Mouse (Mus musculus) liver, adult 2 months (tissue): ENCODE measurements around the gene Mettl6. TPM values are rescaled to one million over a fixed set of nuclear protein-coding genes. Genes with fewer than 3 reads are reported as not detected.

Experiments used
- DNase-seq: peaks from one replicate; pipeline ENCODE4 v3.0.0-alpha.2; 2011; ENCODE audit warnings: low read depth, low spot score; ENCODE audit errors: extremely low read depth
- H3K27ac ChIP-seq: fragments of 200-500 bp; replicated peaks from 2 replicates; pipeline ENCODE4 v1.5.1; 2012; ENCODE audit warnings: low read depth, mild to moderate bottlenecking, control low read depth, inconsistent platforms, low read length; ENCODE audit not compliant: insufficient read depth
- H3K27me3 ChIP-seq: fragments of 200-500 bp; 2 replicates; pipeline ENCODE4 v1.6.1; 2012; ENCODE audit warnings: mild to moderate bottlenecking, moderate library complexity, low read length, inconsistent platforms; ENCODE audit not compliant: control insufficient read depth, insufficient read depth
- H3K36me3 ChIP-seq: fragments of 200-500 bp; 2 replicates; pipeline ENCODE4 v1.6.1; 2012; ENCODE audit warnings: low read length, inconsistent platforms; ENCODE audit not compliant: control insufficient read depth, insufficient read depth
- H3K4me1 ChIP-seq: fragments of 200-500 bp; 2 replicates; pipeline ENCODE4 v1.6.1; 2011; ENCODE audit warnings: low read length; ENCODE audit not compliant: control insufficient read depth, insufficient read depth
- H3K4me3 ChIP-seq: fragments of 200-500 bp; 2 replicates; pipeline ENCODE4 v1.5.1; 2011; ENCODE audit warnings: low read depth, mild to moderate bottlenecking, control low read depth, low read length, moderate library complexity; ENCODE audit not compliant: insufficient read depth
- H3K79me2 ChIP-seq: fragments of 200-500 bp; 2 replicates; pipeline ENCODE4 v1.6.1; 2012; ENCODE audit warnings: inconsistent platforms, mild to moderate bottlenecking, low read length, moderate library complexity; ENCODE audit not compliant: control insufficient read depth, insufficient read depth
- H3K9ac ChIP-seq: fragments of 200-500 bp; 2 replicates; pipeline ENCODE4 v1.6.1; 2012; ENCODE audit warnings: low read depth, mild to moderate bottlenecking, control low read depth, inconsistent platforms, low read length
- CTCF ChIP-seq: fragments of 200-500 bp; IDR thresholded peaks from 2 replicates; pipeline ENCODE4 v1.5.1; 2011; ENCODE audit warnings: low read depth, low read length, control low read depth
- POLR2A ChIP-seq: fragments of 200-500 bp; IDR thresholded peaks from 2 replicates; pipeline ENCODE4 v1.6.1; 2011; ENCODE audit warnings: low read length, control low read depth; ENCODE audit not compliant: insufficient read depth; ENCODE audit errors: extremely low read depth
- WGBS: fragments of 180-500 bp; shearing (Covaris S2); methylation state at CpG from one replicate; pipeline ENCODE4 v1.1.7; 2018; 5-methylcytosine and 5-hydroxymethylcytosine counted together
- polyA plus RNA-seq: library from polyadenylated mRNA; depleted of rRNA; stranded (reverse); fragments of >200 nt; gene quantifications from 2 replicates; pipeline ENCODE4 v1.2.3, GENCODE M21; 2012; rRNA removed
- total RNA-seq: library from RNA; depleted of rRNA; stranded (reverse); fragments of >200 nt; gene quantifications from 2 replicates; pipeline ENCODE4 v1.2.3, GENCODE M21; 2014; rRNA removed

Mettl6 gene
- total RNA-seq (11.2 and 11.9 TPM in 2 replicates), polyA plus RNA-seq (2.6 and 5.4 TPM in 2 replicates)

DNA sequence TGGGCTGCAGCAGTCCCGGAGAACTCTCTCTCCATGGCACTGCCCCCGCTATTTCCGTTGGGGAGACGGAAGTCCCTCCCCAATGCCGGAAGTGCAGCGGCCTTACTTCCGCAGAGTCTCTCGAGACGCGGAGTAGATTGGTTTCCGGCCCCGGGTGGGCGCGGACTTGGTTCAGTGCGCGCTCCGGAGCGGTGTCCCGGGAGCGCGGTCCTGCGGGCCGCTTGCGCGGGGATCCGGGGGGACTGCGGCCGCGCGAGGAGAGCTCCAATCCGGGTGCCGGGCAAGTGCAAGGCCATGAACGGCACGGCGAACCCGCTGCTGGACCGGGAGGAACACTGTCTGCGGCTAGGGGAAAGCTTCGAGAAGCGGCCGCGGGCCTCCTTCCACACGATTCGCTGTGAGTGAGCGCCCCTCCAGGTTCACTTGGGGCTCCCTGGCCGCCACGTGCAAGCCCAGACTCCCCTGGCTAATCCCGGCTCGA, at the start of gene Mettl6:
Gene Mettl6, minus strand, starts transcription at position 66 of the 481 bp plus-strand sequence.
- no peaks in the 10 kb centered on the region for H3K27me3 ChIP-seq
- peak within 1 kb of the TSS; percentile 92 for H3K4me3 ChIP-seq
- peak within 1 kb of the TSS; percentile 84 for H3K27ac ChIP-seq
- H3K4me1 ChIP-seq = peaks cover 15% of the 10 kb centered on the region
- TF ChIP-seq POLR2A (peak; percentile 56), CTCF (no peak)
- DNase-seq = peak; percentile 86
- H3K79me2 ChIP-seq = peaks cover 18% of the 10 kb centered on the region
- peak within 1 kb of the TSS; percentile 91 for H3K9ac ChIP-seq
- H3K36me3 ChIP-seq = peaks cover 21% of the 10 kb centered on the region
- under 1% methylated on average over 49 of the region's 49 CpGs for WGBS

DNA sequence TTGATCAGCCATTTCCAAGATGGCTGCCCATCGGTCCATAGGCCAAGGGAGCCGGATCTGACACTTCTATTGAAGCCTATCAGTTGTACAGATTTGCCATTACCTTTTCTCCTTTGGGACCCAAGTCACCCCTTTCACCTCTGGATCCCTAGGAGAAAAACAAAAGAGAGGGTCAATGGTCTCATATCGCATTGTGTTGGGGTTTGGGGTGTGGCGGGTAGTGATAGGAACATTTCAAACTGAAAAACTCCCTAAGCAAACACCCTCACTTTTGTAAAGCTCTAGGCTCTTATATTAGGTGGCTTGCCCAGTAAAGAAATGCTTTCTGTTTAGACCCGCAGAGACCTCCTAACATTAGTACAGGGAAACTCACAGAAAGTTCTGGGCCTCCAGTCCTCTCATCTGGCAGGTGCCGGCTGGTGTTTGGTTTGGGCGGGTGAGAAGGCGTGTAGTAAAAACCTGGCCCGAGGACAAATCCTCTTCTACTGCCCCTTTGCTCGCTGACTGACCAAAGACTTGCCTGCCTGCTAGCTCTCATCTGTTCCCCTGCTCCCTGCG, 49.1 kb upstream of the Mettl6 start:
- Histone ChIP-seq H3K4me1 (no peaks in the 10 kb centered on the region), H3K36me3 (no peaks in the 10 kb centered on the region), H3K4me3 (no peak overlapping the region), H3K27ac (no peak overlapping the region), H3K27me3 (no peaks in the 10 kb centered on the region), H3K9ac (no peak overlapping the region), H3K79me2 (no peaks in the 10 kb centered on the region)
- no peak for DNase-seq
- TF ChIP-seq POLR2A = no peak
- TF ChIP-seq CTCF = no peak
- WGBS = 73% methylated on average over 11 of the region's 11 CpGs

DNA sequence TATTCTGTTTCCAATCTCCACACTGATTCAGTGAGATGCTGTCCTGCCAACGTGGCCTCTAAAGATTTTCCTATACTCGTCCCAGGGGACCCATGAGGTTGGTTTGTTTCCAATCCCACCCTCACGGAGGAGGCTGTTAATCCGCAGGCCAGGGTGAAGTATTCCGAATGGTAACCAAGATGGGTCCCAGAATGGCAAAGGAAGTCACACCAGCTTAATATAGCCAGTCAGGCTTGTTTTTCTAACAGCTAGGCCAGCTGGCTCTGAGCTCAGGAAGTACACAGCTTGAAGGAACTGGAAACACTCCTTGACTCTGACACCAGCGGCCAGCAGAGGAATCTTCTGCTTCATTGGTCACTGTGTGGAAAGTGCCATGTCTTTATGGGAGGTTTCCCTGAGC, 42.5 kb upstream of the Mettl6 start:
- no peak overlapping the region for H3K27ac ChIP-seq
- H3K9ac ChIP-seq = no peak overlapping the region
- H3K4me1 ChIP-seq = no peaks in the 10 kb centered on the region
- no peaks in the 10 kb centered on the region for H3K79me2 ChIP-seq
- TF ChIP-seq CTCF (no peak), POLR2A (no peak)
- WGBS = 81% methylated on average over 6 of the region's 6 CpGs
- no peak for DNase-seq
- H3K4me3 ChIP-seq = no peak overlapping the region
- H3K27me3 ChIP-seq = no peaks in the 10 kb centered on the region
- no peaks in the 10 kb centered on the region for H3K36me3 ChIP-seq

GRCm38 (mm10) chr14:31532656-31533055, 37.8 kb upstream of the Mettl6 start:
- Histone ChIP-seq H3K9ac (no peak overlapping the region), H3K27me3 (no peaks in the 10 kb centered on the region), H3K4me3 (no peak overlapping the region), H3K79me2 (no peaks in the 10 kb centered on the region), H3K27ac (no peak overlapping the region), H3K4me1 (peaks cover 6% of the 10 kb centered on the region), H3K36me3 (no peaks in the 10 kb centered on the region)
- no peak for DNase-seq
- no peak for TF ChIP-seq CTCF
- TF ChIP-seq POLR2A = no peak
- 79% methylated on average over 3 of the region's 3 CpGs for WGBS

DNA sequence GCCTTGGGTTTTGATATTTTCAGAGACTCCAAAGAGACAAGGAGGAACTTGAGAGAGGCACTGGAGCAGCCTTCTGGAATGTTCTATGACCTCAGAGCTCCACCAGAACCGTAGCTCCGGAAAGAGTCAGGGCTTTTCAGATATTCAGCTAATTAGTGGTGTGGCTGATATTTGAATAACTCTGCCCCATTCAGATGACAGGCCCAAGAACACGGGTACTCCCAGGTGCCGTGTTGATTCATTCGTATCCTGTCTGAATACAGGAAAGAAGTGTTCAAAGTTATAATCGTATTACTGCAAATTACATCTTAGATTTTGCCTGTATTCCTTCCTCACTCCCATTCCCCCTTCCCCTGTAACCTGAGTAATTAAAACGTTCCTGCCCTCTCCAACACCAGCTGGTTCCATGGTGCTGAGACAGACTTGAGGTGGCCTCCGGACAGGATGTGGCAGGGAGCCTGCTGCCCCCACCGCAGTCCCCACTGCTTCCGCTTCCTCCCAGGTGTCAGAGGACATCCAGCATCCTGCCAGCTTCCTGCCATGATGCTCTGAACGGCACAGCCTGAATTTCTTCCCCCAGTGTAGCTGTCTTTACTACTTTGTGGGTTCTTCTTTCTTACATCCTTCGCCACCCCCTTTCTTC, 36.8 kb upstream of the Mettl6 start:
- DNase-seq = no peak
- peak overlapping the region; percentile 87; the same call in 1 of the 2 replicates for H3K27ac ChIP-seq
- WGBS = 59% methylated on average over 12 of the region's 12 CpGs
- no peak overlapping the region for H3K4me3 ChIP-seq
- no peak overlapping the region for H3K9ac ChIP-seq
- H3K79me2 ChIP-seq = no peaks in the 10 kb centered on the region
- TF ChIP-seq POLR2A = no peak
- no peak for TF ChIP-seq CTCF
- no peaks in the 10 kb centered on the region for H3K27me3 ChIP-seq
- H3K4me1 ChIP-seq = peaks cover 6% of the 10 kb centered on the region
- no peaks in the 10 kb centered on the region for H3K36me3 ChIP-seq

GRCm38 (mm10) chr14:31530847-31531246, 36.0 kb upstream of the Mettl6 start:
- Histone ChIP-seq H3K9ac (peak overlapping the region; percentile 66), H3K27me3 (no peaks in the 10 kb centered on the region), H3K36me3 (no peaks in the 10 kb centered on the region), H3K79me2 (no peaks in the 10 kb centered on the region), H3K4me3 (no peak overlapping the region), H3K4me1 (peaks cover 6% of the 10 kb centered on the region), H3K27ac (peak overlapping the region; percentile 87)
- DNase-seq = peak; percentile 89
- no peak for TF ChIP-seq POLR2A
- WGBS = 22% methylated on average over 4 of the region's 4 CpGs
